Mouse (Mus musculus): ENCODE results near the gene Dnaaf2.

DNA sequence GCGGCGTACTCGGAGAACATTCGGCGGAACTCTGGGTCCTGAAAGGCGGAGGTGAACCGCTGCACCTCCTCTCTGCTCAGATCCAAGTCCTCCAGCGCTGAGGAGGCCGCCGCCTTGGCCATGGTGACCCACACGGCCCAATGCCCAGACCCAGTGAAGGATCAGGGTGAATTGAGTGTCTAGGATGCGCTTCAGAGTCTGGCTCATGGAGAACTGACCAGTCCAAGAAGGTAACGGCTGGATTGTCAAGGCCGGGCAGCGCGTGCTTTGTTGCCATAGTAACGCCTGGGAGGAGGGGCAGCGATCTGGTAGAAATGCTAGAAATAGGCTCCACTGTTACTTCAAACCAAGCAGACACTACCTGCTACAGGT lies at the start of gene Dnaaf2:
- TF ChIP-seq POLR2A (IDR thresholded peaks at IDR 0.05; ENCODE audit: control insufficient read depth, low read depth, low read length) (peak; percentile 76; the same call in 1 of the 2 replicates), CTCF (IDR thresholded peaks at IDR 0.05; ENCODE audit: control insufficient read depth, insufficient read depth, insufficient replicate concordance, low read depth, low read length) (no peak)

Measured in testis, adult 2 months (tissue).